In the genomic region with DNA sequence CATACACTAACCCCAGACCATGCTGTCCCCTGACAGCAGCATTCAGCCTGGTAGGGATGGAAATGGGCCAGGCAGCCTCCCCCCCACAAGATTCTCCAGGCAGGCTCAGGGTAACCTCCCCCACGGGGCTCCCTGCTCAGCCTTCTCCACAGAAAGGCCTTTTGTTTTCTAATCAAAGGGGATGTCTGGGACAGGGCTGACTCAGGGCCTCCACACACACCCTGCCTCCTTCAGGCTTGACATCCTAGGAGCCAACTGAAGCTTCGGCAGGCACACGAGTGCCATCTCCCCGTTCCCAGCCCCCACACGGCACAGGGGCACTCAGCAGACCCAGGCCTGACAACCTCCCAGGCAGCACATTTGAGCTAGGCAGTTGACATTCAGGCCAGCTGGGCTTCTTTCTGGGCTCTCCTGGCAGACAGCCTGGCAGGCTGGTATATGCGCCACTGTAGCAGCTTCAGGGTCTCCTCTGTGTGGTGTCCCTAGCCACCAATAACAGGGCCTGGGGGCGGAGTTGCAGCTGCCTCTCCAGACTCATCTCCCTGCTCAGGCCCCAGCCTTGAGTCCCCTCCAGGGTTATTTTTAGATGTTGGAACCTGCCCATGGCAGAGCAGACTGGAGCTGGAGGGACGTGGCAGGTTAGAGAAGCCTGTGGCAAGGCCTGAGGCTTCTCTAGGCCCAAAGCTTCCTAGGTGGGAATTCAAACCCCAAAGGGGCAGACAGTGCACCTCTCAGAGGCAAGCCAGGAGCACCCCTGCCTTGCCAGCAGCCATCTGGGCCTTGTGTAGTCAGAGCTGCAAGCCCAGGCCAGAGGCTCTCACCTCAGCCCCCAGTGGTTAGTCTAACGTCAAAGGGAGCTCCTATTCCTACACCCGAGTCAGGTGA, we compare ENCODE assay signal across 8 mouse cellular contexts. TPM values are rescaled to one million over a fixed set of nuclear protein-coding genes. Genes with fewer than 3 reads are reported as not detected.
DNase-seq lines count a peak whose midpoint lies in the region; ATAC-seq and TF ChIP-seq lines count a peak whose summit lies in the region.

No protein-coding gene starts in this region.

- 9% methylated on average over 10 of the region's 10 CpGs for WGBS in forebrain, postnatal 0 days
- WGBS in small intestine, adult 2 months, result 70% methylated on average over 10 of the region's 10 CpGs

- no peak for TF ChIP-seq POLR2A in small intestine, adult 2 months (IDR thresholded peaks at IDR 0.05; ENCODE audit: low read depth, low read length)

- peak overlapping the region; percentile 18; the same call in 1 of the 2 replicates for H3K9ac ChIP-seq in forebrain, postnatal 0 days

- H3K4me2 ChIP-seq in forebrain, postnatal 0 days (ENCODE audit: low read depth), result no peak overlapping the region

- H3K9me3 ChIP-seq in forebrain, postnatal 0 days (ENCODE audit: low read length), result no peaks in the 10 kb centered on the region

- intact Hi-C loops in heart, postnatal 25 days (cut with DNase I), result no loop called here

- peak overlapping the region; percentile 87 for H3K27ac ChIP-seq in forebrain, postnatal 0 days (ENCODE audit: low read depth, low read length)
- H3K27ac ChIP-seq in small intestine, adult 2 months (ENCODE audit: insufficient read depth, low read depth, low read length), result peak overlapping the region; percentile 44

- DNase-seq in MN1 (ENCODE audit: low spot score), result peak; percentile 91
- peak; percentile 88 for DNase-seq in cerebellum, adult 11-12 months
- peak; percentile 86 for DNase-seq in forebrain, postnatal 0 days
- peak; percentile 69 for DNase-seq in heart, postnatal 25 days (ENCODE audit: low spot score)
- peak; percentile 91 for DNase-seq in layer of hippocampus, adult 9-11 months
- DNase-seq in lung, postnatal 14 days, result peak; percentile 64

- H3K27me3 ChIP-seq in forebrain, postnatal 0 days (ENCODE audit: insufficient read depth, low read length), result no peaks in the 10 kb centered on the region
- no peaks in the 10 kb centered on the region for H3K27me3 ChIP-seq in small intestine, adult 2 months (ENCODE audit: control insufficient read depth, insufficient read depth, low read length)

- ATAC-seq in forebrain, postnatal 0 days, result peak; percentile 94
- ATAC-seq in megakaryocyte progenitor cell, adult 5-6 weeks (replicated peaks; ENCODE audit: poor library complexity), result no peak

- no peak for TF ChIP-seq CTCF in forebrain, postnatal 0 days (IDR thresholded peaks at IDR 0.05; ENCODE audit: low read depth)
- TF ChIP-seq CTCF in small intestine, adult 2 months (IDR thresholded peaks at IDR 0.05; ENCODE audit: extremely low read depth, insufficient read length, insufficient replicate concordance, low read depth, low read length), result no peak

- H3K4me3 ChIP-seq in forebrain, postnatal 0 days (ENCODE audit: low read depth, low read length), result no peak overlapping the region
- H3K4me3 ChIP-seq in small intestine, adult 2 months (ENCODE audit: low read depth, low read length), result no peak overlapping the region

- H3K4me1 ChIP-seq in forebrain, postnatal 0 days (ENCODE audit: insufficient read depth), result peaks cover 28% of the 10 kb centered on the region
- peaks cover 14% of the 10 kb centered on the region for H3K4me1 ChIP-seq in small intestine, adult 2 months (ENCODE audit: control insufficient read depth, insufficient read depth, insufficient read length, low read length)

- peaks cover 52% of the 10 kb centered on the region for H3K36me3 ChIP-seq in forebrain, postnatal 0 days (ENCODE audit: insufficient read depth)
- H3K36me3 ChIP-seq in small intestine, adult 2 months (ENCODE audit: control insufficient read depth, insufficient read depth, low read length), result peaks cover 70% of the 10 kb centered on the region

RNA-seq across cellular contexts. Expression of a gene that starts 26.0 kb away (rescaled TPM):
- total RNA-seq in forebrain, postnatal 0 days (2014; rRNA removed), result not detected in 2 replicates
- polyA plus RNA-seq in forebrain, postnatal 0 days (2015; fragmentation: Nextera tagmentation; extraction: Ambion mirVana), result not detected in 2 replicates
- not detected for total RNA-seq in heart, postnatal 25 days (2021)
- polyA plus RNA-seq in small intestine, adult 2 months (2012; rRNA removed), result 138 and 67,254 TPM in 2 replicates
- not detected in 2 replicates for total RNA-seq in megakaryocyte progenitor cell, adult 5-6 weeks (2015)
- total RNA-seq in megakaryocyte progenitor cell, adult 5-6 weeks (2017), result not detected in 2 replicates

RNA-seq across cellular contexts. Expression of a gene that starts 26.8 kb away (rescaled TPM):
- total RNA-seq in forebrain, postnatal 0 days (2014; rRNA removed), result 53.4 and 60.3 TPM in 2 replicates
- 43.4 and 47.0 TPM in 2 replicates for polyA plus RNA-seq in forebrain, postnatal 0 days (2015; fragmentation: Nextera tagmentation; extraction: Ambion mirVana)
- 10 to 100 TPM; 18.7 to 20.7 TPM for total RNA-seq in heart, postnatal 25 days (2021)
- 84.1 and 251 TPM in 2 replicates for polyA plus RNA-seq in small intestine, adult 2 months (2012; rRNA removed)
- 0.15 TPM in 1 of 2 replicates, not detected in the other for total RNA-seq in megakaryocyte progenitor cell, adult 5-6 weeks (2015)
- total RNA-seq in megakaryocyte progenitor cell, adult 5-6 weeks (2017), result not detected in 2 replicates

Comparison
In these comparisons a context has a peak if more than half of its experiments do, and no peak if none do; other contexts are left out.
1. RNA of a gene that starts 26.8 kb away (total RNA-seq): 53.4 to 60.3 TPM in forebrain, postnatal 0 days and 18.7 to 20.7 TPM in heart, postnatal 25 days; 0.15 TPM in megakaryocyte progenitor cell, adult 5-6 weeks; every median in the first group is over 10 times any median in the second.
2. Peak in every context shown above with its lines, with median percentiles within 50 percentile points of each other: DNase-seq.